8 mouse cellular contexts compared by ENCODE assay signal in the genomic region with DNA sequence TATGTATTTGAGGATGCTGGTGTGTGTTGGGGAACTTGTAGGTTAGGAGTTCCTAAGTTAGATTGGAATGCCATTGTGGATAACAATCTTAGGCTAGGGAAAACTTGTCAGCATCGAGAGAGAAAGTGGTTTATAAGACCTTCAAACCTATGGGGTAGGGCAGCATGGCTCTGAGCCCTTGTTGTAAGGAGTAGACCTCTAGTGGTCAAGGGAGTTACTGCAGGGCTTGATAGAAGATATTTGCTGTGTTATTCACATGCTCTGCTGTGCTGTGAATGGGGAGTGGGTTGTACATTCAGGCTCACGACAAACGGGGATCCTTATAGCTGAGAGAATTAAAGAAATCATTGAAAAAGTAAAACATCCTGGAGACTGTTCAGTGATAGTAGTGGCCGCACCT. TPM values are rescaled to one million over a fixed set of nuclear protein-coding genes. Genes with fewer than 3 reads are reported as not detected.
DNase-seq lines count a peak whose midpoint lies in the region; ATAC-seq and TF ChIP-seq lines count a peak whose summit lies in the region.

No protein-coding gene starts in this region.

- H3K4me2 ChIP-seq in kidney, postnatal 0 days (ENCODE audit: low read length) = no peak overlapping the region

- H3K27me3 ChIP-seq in kidney, postnatal 0 days (ENCODE audit: insufficient read depth, low read length) = no peaks in the 10 kb centered on the region

- H3K27ac ChIP-seq in kidney, postnatal 0 days = no peak overlapping the region

- H3K4me1 ChIP-seq in kidney, postnatal 0 days (replicated peaks; ENCODE audit: insufficient read depth, low read length) = no peaks in the 10 kb centered on the region

- no peaks in the 10 kb centered on the region for H3K36me3 ChIP-seq in kidney, postnatal 0 days (ENCODE audit: insufficient read depth, low read length)

- TF ChIP-seq CTCF in kidney, postnatal 0 days (IDR thresholded peaks at IDR 0.05; ENCODE audit: low read depth) = peak; percentile 84

- H3K9ac ChIP-seq in kidney, postnatal 0 days (ENCODE audit: low read depth, low read length) = no peak overlapping the region

- H3K9me3 ChIP-seq in kidney, postnatal 0 days (replicated peaks; ENCODE audit: low read length) = no peaks in the 10 kb centered on the region

- 36% methylated on average over 4 of the region's 4 CpGs for WGBS in kidney, postnatal 0 days

- peak; percentile 30 for DNase-seq in gastrocnemius, postnatal 10 days
- no peak for DNase-seq in gastrocnemius, postnatal 25 days
- peak; percentile 51 for DNase-seq in thymus, postnatal 0 days (ENCODE audit: low spot score)
- no peak for DNase-seq in thymus, adult 18-20 months
- peak; percentile 87 for DNase-seq in embryo, embryonic 10 days (ENCODE audit: low spot score)
- DNase-seq in kidney, postnatal 0 days (ENCODE audit: low spot score) = peak; percentile 82

- H3K4me3 ChIP-seq in kidney, postnatal 0 days (replicated peaks; ENCODE audit: low read depth, low read length) = no peak overlapping the region

- no peak for ATAC-seq in kidney, postnatal 0 days (replicated peaks; ENCODE audit: low FRiP score, low read depth)
- ATAC-seq in megakaryocyte progenitor cell, adult 5-6 weeks (replicated peaks; ENCODE audit: poor library complexity) = peak; percentile 70; the same call in 1 of the 2 replicates
- ATAC-seq in activated CD4-positive, CD25-positive, alpha-beta regulatory T cell, adult 4 months = no peak

RNA-seq across cellular contexts. Expression of a gene that starts 35.8 kb away (rescaled TPM):
- total RNA-seq in gastrocnemius, postnatal 10 days (2021) = 10 to 100 TPM; 56.0 to 63.5 TPM
- 10 to 100 TPM; 54.8 to 56.1 TPM for total RNA-seq in gastrocnemius, postnatal 25 days (2021)
- polyA plus RNA-seq in thymus, postnatal 0 days (2015; fragmentation: Nextera tagmentation; extraction: Ambion mirVana) = 4.5 and 5.2 TPM in 2 replicates
- 9.8 and 11.2 TPM in 2 replicates for polyA plus RNA-seq in kidney, postnatal 0 days (2015; fragmentation: Nextera tagmentation; extraction: Ambion mirVana)
- total RNA-seq in megakaryocyte progenitor cell, adult 5-6 weeks (2015) = 0.54 and 1.2 TPM in 2 replicates
- 0.42 and 1.0 TPM in 2 replicates for total RNA-seq in megakaryocyte progenitor cell, adult 5-6 weeks (2017)
- polyA plus RNA-seq in activated CD4-positive, CD25-positive, alpha-beta regulatory T cell, adult 4 months (2017; shearing (Covaris generic)) = 10 to 100 TPM; 63.0 TPM

Comparison
In these comparisons a context has a peak if more than half of its experiments do, and no peak if none do; other contexts are left out.
1. DNase-seq: peak in gastrocnemius, postnatal 10 days (single experiment), thymus, postnatal 0 days (single experiment), embryo, embryonic 10 days (single experiment) and kidney, postnatal 0 days (single experiment); none in gastrocnemius, postnatal 25 days (single experiment) and thymus, adult 18-20 months (0 of 2).
2. RNA of a gene that starts 35.8 kb away (total RNA-seq): 56.0 to 63.5 TPM in gastrocnemius, postnatal 10 days and 54.8 to 56.1 TPM in gastrocnemius, postnatal 25 days; 0.42 to 1.2 TPM in megakaryocyte progenitor cell, adult 5-6 weeks; every median in the first group is over 10 times any median in the second.